Mouse (Mus musculus) gastrocnemius, postnatal 36 days (tissue): Measurements from ENCODE around the gene Baiap3. TPM values are rescaled to one million over a fixed set of nuclear protein-coding genes. Genes with fewer than 3 reads are reported as not detected.

Experiments used
- DNase-seq, 2 experiments: peaks; one replicate each; pipeline ENCODE4 v3.0.0; 2022
- intact Hi-C: fragments of 180-260 bp; cut with DNase I; formaldehyde crosslinking; loops from one replicate; pipeline ENCODE4 v1.15.1; 2025
- microRNA-seq, 2 experiments: library from miRNA; unstranded; fragments of <30 nt; microRNA quantifications; one replicate each; pipeline ENCODE4 v1.2.0; 2021
- total RNA-seq, 2 experiments: library from RNA; stranded (reverse); gene quantifications; 2 replicates each; pipeline ENCODE4 v1.2.3; 2021

Baiap3 gene
- total RNA-seq, 2 experiments from 2014 or later = not detected

GRCm38 (mm10) chr17:25215431-25215830 is 40.7 kb downstream of the Baiap3 start:
- intact Hi-C loops = no loop called here
- no peak for DNase-seq

- intact Hi-C loops = no loop called here
- DNase-seq = no peak
Measured at GRCm38 (mm10) chr17:25211705-25212104, 44.5 kb downstream of the Baiap3 start.

- intact Hi-C loops = no loop called here
- peak in 1 of 2 experiments; percentile 35 for DNase-seq
Measured at GRCm38 (mm10) chr17:25210680-25211466, 45.3 kb downstream of the Baiap3 start.

- intact Hi-C loops = no loop called here
- no peak for DNase-seq
Measured at GRCm38 (mm10) chr17:25210006-25210405, 46.2 kb downstream of the Baiap3 start.

- no peak for DNase-seq
- intact Hi-C loops = no loop called here
Measured at GRCm38 (mm10) chr17:25202401-25202800, 53.8 kb downstream of the Baiap3 start.

Small RNAs within 50 kb of the gene (microRNA-seq; reads per million reads assigned to microRNA genes)
- gene Mir3547 = 0 reads per million in 2 experiments

Other genes starting within 250 kb of the Baiap3 start
- 1 to 10 TPM; 5.9 to 7.1 TPM for gene Cramp1l, start 240.6 kb downstream of the Baiap3 start, total RNA-seq
- gene Ift140, start 240.3 kb downstream of the Baiap3 start, total RNA-seq = 1 to 10 TPM; 1.7 to 2.0 TPM
- gene Tmem204, start 172.8 kb downstream of the Baiap3 start, total RNA-seq = 10 to 100 TPM; 10.3 to 10.7 TPM
- gene Telo2, start 140.4 kb downstream of the Baiap3 start, total RNA-seq = 1 to 10 TPM; 4.2 to 6.1 TPM
- gene Ptx4, start 135.6 kb downstream of the Baiap3 start, total RNA-seq = 1 to 10 TPM; 3.7 to 4.3 TPM
- gene Clcn7, start 123.0 kb downstream of the Baiap3 start, total RNA-seq = 10 to 100 TPM; 13.7 to 14.9 TPM
- not detected for gene Ccdc154, start 93.9 kb downstream of the Baiap3 start, total RNA-seq
- not detected for gene Gm38655, start 80.9 kb downstream of the Baiap3 start, total RNA-seq
- gene BC003965, start 71.8 kb downstream of the Baiap3 start, total RNA-seq = 10 to 100 TPM; 12.3 to 13.8 TPM
- gene Unkl, start 68.0 kb downstream of the Baiap3 start, total RNA-seq = 1 to 10 TPM; 4.9 to 5.6 TPM
- 10 to 100 TPM; 13.8 to 14.1 TPM for gene Gnptg, start 16.2 kb downstream of the Baiap3 start, total RNA-seq
- gene Tsr3, start 16.2 kb downstream of the Baiap3 start, total RNA-seq = 10 to 100 TPM; 15.8 to 18.4 TPM
- 10 to 100 TPM; 55.0 to 60.6 TPM for gene Ube2i, start 18.3 kb upstream of the Baiap3 start, total RNA-seq
- gene Prss34, start 42.0 kb upstream of the Baiap3 start, total RNA-seq = under 1 TPM; 0.20 to 0.36 TPM
- not detected for gene Prss28, start 52.3 kb upstream of the Baiap3 start, total RNA-seq
- gene Prss29, start 62.3 kb upstream of the Baiap3 start, total RNA-seq = not detected
- 1 to 10 TPM; 1.1 to 1.3 TPM for gene Tpsab1, start 89.2 kb upstream of the Baiap3 start, total RNA-seq
- 1 to 10 TPM; 2.7 to 3.5 TPM for gene Tpsb2, start 109.9 kb upstream of the Baiap3 start, total RNA-seq
- under 1 TPM in 1 of 2 experiments, not detected in 1; 0.26 TPM for gene Tpsg1, start 112.9 kb upstream of the Baiap3 start, total RNA-seq
- gene Cacna1h, start 177.4 kb upstream of the Baiap3 start, total RNA-seq = 1 to 10 TPM in 1 of 2 experiments, under 1 TPM in 1; 0.94 to 1.2 TPM
- not detected for gene Tekt4, start 198.3 kb upstream of the Baiap3 start, total RNA-seq
- gene Sstr5, start 240.9 kb upstream of the Baiap3 start, total RNA-seq = not detected